Mouse (Mus musculus): Measurements from ENCODE around the gene Gm28374.

GRCm38 (mm10) chr19:6052516-6052915, 29.5 kb downstream of the Gm28374 start:
- TF ChIP-seq CTCF (IDR thresholded peaks at IDR 0.05; ENCODE audit: low read depth) (no peak), EP300 (IDR thresholded peaks at IDR 0.05; ENCODE audit: low read depth) (no peak)

Data from liver, embryonic 14.5 days (tissue).